Mouse (Mus musculus) bone marrow macrophage, adult 2 months (primary cell): ENCODE results near the gene Ocel1. TPM values are rescaled to one million over a fixed set of nuclear protein-coding genes. Genes with fewer than 3 reads are reported as not detected.
"Not testable (repeated sequence)": the region's sequence is repeated elsewhere in the genome, so short reads cannot be mapped to it uniquely, and the experiment has no call there.

Experiments
- H3K27ac ChIP-seq: 2 replicates; pipeline ENCODE4 v1.5.1; 2012; ENCODE audit warnings: low read depth, low read length; ENCODE audit not compliant: insufficient read depth
- H3K4me1 ChIP-seq: 2 replicates; pipeline ENCODE4 v1.6.1; 2012; ENCODE audit warnings: low read length; ENCODE audit not compliant: control insufficient read depth, insufficient read depth
- H3K4me3 ChIP-seq: 2 replicates; pipeline ENCODE4 v1.5.1; 2012; ENCODE audit warnings: mild to moderate bottlenecking, low read length, moderate library complexity; ENCODE audit not compliant: insufficient read depth
- CTCF ChIP-seq: IDR thresholded peaks from 2 replicates; pipeline ENCODE4 v1.5.1; 2012; ENCODE audit warnings: low read depth, mild to moderate bottlenecking, low read length, moderate library complexity
- POLR2A ChIP-seq: IDR thresholded peaks from 2 replicates; pipeline ENCODE4 v1.6.1; 2012; ENCODE audit warnings: mild to moderate bottlenecking, low read depth, low read length, borderline replicate concordance
- polyA plus RNA-seq: library from polyadenylated mRNA; stranded (reverse); fragments of >200 nt; gene quantifications from 2 replicates; pipeline ENCODE4 v1.2.4, GENCODE M21; 2012; ENCODE audit not compliant: missing spikeins, insufficient read depth, insufficient read length

The Ocel1 gene
- polyA plus RNA-seq, result 18.5 and 23.5 TPM in 2 replicates

DNA sequence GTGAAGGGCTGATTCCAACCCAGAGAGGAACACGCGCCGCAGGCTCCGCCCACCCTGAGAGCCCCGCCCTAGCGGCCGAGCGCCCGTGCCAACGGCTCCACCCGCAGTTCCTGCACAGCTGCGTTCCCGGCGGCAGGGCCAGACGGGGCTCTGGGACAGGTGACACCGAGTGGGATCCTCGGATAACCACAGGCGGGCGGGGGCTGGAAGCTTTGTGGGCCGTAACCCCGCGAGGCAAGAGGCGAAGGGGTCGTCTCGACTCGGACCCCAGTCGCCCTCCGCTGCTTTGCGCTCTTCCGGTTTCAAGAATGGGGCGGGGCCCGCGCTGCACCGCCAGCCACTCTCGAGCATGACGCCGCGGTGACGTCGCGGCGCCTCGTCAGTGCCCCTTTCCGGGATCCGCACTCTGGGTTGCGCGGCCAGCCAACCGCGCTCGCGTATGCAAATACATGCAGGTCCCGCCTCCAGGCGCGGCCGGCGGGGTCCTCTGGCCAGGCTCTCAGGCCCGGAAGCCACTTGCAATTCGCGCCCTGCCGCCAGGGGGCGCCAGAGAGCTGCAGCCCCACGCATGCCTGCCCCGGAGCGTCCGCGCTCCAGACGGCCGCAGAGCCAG is at the start of gene Ocel1:
Ocel1 (plus strand) TSS at position 63 of the 613 bp plus-strand sequence.
- Histone ChIP-seq H3K27ac (peak within 1 kb of the TSS; percentile 97), H3K4me3 (peak within 1 kb of the TSS; percentile 97), H3K4me1 (peaks cover 32% of the 10 kb centered on the region)
- TF ChIP-seq CTCF, result peak; percentile 83
- TF ChIP-seq POLR2A, result 0 out of 2 replicates have a peak, but pooled peaks have one; percentile 35

GRCm38 (mm10) chr8:71322939-71323338 is 48.2 kb upstream of the Ocel1 start:
- Histone ChIP-seq H3K27ac (no peak overlapping the region), H3K4me1 (no peaks in the 10 kb centered on the region), H3K4me3 (no peak overlapping the region)
- TF ChIP-seq POLR2A (no peak), CTCF (no peak)

- Histone ChIP-seq H3K4me1 (no peaks in the 10 kb centered on the region), H3K27ac (no peak overlapping the region), H3K4me3 (no peak overlapping the region)
- TF ChIP-seq POLR2A (no peak), CTCF (no peak)
Measured at GRCm38 (mm10) chr8:71324848-71325247, 46.2 kb upstream of the Ocel1 start.

DNA sequence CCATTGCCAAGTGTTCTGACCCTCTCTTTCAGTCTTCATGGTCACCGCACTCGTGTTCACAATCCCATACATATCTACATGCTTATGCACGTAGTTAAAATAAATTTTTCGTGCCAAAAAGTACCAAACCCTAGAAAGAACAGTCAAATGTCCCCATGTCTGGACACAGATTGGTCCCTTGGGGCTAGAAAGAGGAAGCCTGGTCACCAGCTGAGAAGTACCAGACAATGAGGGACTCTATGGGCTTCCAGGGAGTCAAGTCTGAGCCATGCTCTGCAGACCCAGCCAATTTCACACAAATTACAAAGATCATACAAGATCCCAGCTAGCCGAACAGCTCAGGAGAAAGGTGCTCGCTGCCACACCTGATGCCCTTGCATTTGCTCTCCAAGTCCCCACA is 33.3 kb upstream of the Ocel1 start:
- H3K4me3 ChIP-seq, result not testable (repeated sequence)

DNA sequence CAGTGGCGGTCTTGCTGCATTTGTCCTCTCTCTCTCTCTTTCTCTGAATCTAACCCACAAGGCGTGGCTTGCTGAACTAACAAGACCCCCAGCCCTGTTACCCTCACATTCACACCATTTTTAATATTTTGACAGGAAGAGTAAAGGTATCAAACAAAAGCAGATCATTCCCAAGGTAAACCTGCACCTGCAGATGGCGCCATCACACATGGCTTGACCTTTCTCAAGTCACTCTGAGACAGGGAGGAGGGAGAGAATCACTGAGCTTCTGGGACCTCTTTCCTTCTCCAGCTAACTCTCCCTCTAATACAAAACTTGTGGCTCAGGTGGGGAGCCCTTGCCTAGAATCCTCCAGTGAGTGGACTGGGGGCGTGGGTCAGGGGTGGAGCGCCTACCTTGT is 30.5 kb upstream of the Ocel1 start:
- H3K27ac ChIP-seq, result no peak overlapping the region
- H3K4me1 ChIP-seq, result peaks cover 5% of the 10 kb centered on the region
- TF ChIP-seq CTCF, result peak; percentile 21; the same call in 1 of the 2 replicates
- no peak for TF ChIP-seq POLR2A
- no peak overlapping the region for H3K4me3 ChIP-seq

More for the DNA sequence above, 33.3 kb upstream of the Ocel1 start:
- H3K27ac ChIP-seq, H3K4me1 ChIP-seq: not testable (repeated sequence)

DNA sequence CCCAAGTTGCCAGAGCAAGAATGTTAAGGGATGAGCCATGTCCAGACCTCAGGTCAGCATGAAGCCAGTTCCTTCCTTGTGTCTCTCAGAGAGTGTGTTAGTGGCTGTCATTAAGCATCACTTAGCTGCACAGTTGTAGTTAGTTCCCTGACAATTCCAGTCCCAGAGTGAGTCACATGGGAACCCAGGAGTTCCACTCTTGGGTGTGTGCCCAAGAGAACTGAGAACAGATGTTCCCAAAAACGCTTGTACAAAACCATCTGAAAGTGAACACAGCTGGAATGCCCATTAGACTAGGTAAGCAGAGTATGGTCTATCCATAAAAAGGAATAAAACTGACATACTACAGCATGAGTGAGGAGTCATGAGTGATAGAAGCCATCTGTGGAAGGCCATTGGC is 24.5 kb upstream of the Ocel1 start:
- H3K4me1 ChIP-seq, result peaks cover 15% of the 10 kb centered on the region
- H3K4me3 ChIP-seq, result no peak overlapping the region
- peak overlapping the region; percentile 52 for H3K27ac ChIP-seq
- TF ChIP-seq CTCF, result no peak
- no peak for TF ChIP-seq POLR2A

- H3K27ac ChIP-seq, result no peak overlapping the region
- peaks cover 5% of the 10 kb centered on the region for H3K4me1 ChIP-seq
- TF ChIP-seq CTCF (no peak), POLR2A (no peak)
- H3K4me3 ChIP-seq, result no peak overlapping the region
Measured at GRCm38 (mm10) chr8:71351117-71351516, 20.0 kb upstream of the Ocel1 start.

- Histone ChIP-seq H3K4me1 (peaks cover 1% of the 10 kb centered on the region), H3K4me3 (no peak overlapping the region), H3K27ac (no peak overlapping the region)
- TF ChIP-seq POLR2A (no peak), CTCF (no peak)
Measured at GRCm38 (mm10) chr8:71351520-71351919, 19.6 kb upstream of the Ocel1 start.

DNA sequence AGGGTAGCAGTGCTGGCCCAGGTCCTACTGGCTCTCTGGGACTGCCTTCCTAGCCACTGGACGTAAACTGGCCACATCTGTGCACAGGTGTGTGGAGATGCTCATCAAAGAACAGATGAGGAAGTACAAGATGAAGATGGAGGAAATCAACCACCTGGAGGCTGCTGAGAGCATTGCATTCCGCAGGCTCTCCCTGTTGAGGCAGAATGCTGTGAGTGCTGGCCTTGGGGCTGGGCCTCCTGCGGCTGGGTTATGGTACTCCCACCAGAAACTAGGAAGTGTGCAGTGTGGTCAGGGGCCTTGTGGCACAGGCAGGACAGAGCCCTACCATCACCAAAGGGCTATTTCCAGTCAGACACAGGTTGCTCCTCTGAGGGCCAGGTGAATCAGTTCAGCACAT is 13.1 kb upstream of the Ocel1 start:
- TF ChIP-seq POLR2A (no peak), CTCF (no peak)

DNA sequence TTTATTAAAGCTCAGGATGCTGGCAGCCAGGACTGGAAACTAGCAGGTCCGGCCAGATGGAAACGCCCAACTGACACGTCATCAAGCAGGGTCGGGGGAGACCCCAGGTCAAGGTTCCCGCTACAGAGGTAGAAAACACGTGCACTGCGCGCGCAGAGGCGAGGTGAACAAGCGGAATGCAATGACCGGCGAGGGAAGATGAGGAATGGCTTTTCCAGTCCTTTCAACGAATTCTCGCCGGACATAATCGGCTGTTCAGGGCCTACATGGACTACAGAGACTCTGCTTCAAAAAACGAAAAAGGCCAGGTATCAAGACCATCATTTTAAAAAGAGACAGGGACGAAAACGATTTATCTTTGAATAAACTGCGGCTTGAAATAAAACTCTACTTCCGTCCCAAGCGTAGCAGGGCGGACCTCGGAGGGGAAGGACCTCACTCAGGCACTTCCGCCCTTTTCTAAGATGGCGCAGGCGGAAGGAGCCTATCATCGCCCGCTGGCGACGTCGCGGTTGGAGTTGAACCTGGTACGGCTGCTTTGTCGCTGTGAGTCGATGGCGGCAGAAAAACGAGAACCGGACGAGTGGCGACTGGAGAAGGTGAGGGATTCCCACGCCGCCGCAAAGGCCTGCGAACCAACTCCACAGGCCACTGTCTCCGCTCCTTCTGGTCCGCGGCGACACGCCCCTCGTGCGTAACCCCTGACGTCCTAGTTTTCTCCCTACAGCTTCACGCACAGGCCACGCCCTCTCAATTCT is 4.1 kb upstream of the Ocel1 start, which contains the start of gene Use1:
Use1 (plus strand) TSS at position 78 of the 758 bp plus-strand sequence.
- Histone ChIP-seq H3K27ac (peak within 1 kb of the TSS; percentile 97), H3K4me1 (peaks cover 29% of the 10 kb centered on the region), H3K4me3 (peak within 1 kb of the TSS; percentile 82)
- TF ChIP-seq CTCF (no peak), POLR2A (no peak)

More for the DNA sequence above, 13.1 kb upstream of the Ocel1 start:
- Histone ChIP-seq H3K27ac (no peak overlapping the region), H3K4me3 (no peak overlapping the region), H3K4me1 (no peaks in the 10 kb centered on the region)
